Mouse (Mus musculus): ENCODE measurements around the gene Zfp503. TPM values are rescaled to one million over a fixed set of nuclear protein-coding genes. Genes with fewer than 3 reads are reported as not detected.
A peak's percentile ranks its signal among the peaks of the same experiment; 100 is the strongest.

The Zfp503 gene
- polyA plus RNA-seq, 1 experiment = 5.4 TPM

DNA sequence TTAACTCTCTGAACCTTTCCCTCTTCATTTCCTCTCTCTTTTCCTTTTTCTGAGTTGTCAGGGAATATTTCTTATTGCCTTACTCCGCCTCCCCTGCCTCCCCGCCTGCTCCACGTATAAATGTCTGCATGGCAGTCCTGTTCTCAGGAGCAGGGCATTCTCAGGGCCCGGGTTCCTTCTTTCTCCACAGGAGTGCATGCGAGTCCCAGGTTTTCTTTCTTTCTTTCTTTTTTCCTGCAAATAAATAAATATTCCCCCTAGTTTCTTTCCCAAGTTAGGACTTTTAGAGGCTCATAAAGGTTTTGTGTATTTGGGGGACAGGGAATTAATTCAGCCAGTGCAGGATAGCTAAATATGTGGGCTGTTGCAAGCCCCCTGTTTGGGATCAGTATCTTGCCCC, 2.5 kb upstream of the Zfp503 start:
- H3ac ChIP-seq (ENCODE audit: control insufficient read depth, insufficient read length) = no peak overlapping the region
- TF ChIP-seq USF1 (IDR thresholded peaks at IDR 0.05; ENCODE audit: low read depth) = no peak
- TF ChIP-seq MYOG (IDR thresholded peaks at IDR 0.05; ENCODE audit: control insufficient read depth in 1 of 3, insufficient read depth in 1 of 3, insufficient read length in 2 of 3, low read depth in 2 of 3) = no peak
- no peak for TF ChIP-seq MAX (IDR thresholded peaks at IDR 0.05; ENCODE audit: low read depth)
- TF ChIP-seq MYOD1 (IDR thresholded peaks at IDR 0.05; ENCODE audit: control insufficient read depth in 1 of 3, insufficient read length in 2 of 3, low read depth in 2 of 3) = no peak
- no peak for TF ChIP-seq REST (IDR thresholded peaks at IDR 0.05; ENCODE audit: insufficient read depth, insufficient read length)
- TF ChIP-seq TCF12 (IDR thresholded peaks at IDR 0.05; ENCODE audit: insufficient read depth, poor library complexity, severe bottlenecking) = no peak
- TF ChIP-seq CEBPB (IDR thresholded peaks at IDR 0.05; ENCODE audit: insufficient read depth, poor library complexity, severe bottlenecking) = no peak
- TF ChIP-seq E2F4 (IDR thresholded peaks at IDR 0.05; ENCODE audit: insufficient read depth) = no peak
- TF ChIP-seq TCF3 (IDR thresholded peaks at IDR 0.05; ENCODE audit: insufficient read length, low read depth) = no peak
- no peaks in the 10 kb centered on the region for H3K36me3 ChIP-seq (ENCODE audit: control insufficient read depth, insufficient read depth)
- H3K4me3 ChIP-seq = no peak overlapping the region
- H3K79me2 ChIP-seq (ENCODE audit: control insufficient read depth, insufficient read depth) = peaks cover 1% of the 10 kb centered on the region
- H3K27me3 ChIP-seq (ENCODE audit: control insufficient read depth, insufficient read depth, insufficient read length) = no peaks in the 10 kb centered on the region
- H3K4me2 ChIP-seq (ENCODE audit: low read depth) = no peak overlapping the region

DNA sequence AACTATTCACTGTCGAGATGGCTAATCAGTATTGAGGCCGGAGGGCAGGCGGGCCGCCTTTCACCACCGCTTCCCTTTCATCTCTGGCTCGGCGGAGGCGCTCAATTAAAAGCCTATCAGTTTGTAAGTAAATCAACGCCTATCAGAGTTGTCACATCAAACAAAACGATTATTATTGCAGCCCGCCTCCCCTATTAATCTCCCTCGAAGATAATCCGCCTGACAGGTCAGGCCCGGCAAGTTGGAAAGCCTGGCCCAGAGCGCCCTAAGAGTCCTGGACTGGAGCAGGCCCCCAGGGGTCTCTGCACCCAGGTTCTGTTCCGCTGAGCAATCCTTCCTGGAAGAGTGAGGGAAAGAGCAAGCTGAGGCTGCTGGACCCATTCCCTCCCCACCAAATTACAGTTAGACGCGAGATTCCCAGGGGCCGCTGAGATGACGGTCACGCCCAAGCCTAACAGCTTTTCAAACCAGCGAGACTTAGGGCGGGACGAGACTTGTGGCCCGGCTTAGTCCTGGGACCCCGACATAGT, 1.9 kb upstream of the Zfp503 start:
- Histone ChIP-seq H3K4me2 (ENCODE audit: low read depth) (no peak overlapping the region), H3K36me3 (ENCODE audit: control insufficient read depth, insufficient read depth) (no peaks in the 10 kb centered on the region), H3K4me3 (no peak overlapping the region), H3ac (ENCODE audit: control insufficient read depth, insufficient read length) (no peak overlapping the region), H3K79me2 (ENCODE audit: control insufficient read depth, insufficient read depth) (peaks cover 7% of the 10 kb centered on the region), H3K27me3 (ENCODE audit: control insufficient read depth, insufficient read depth, insufficient read length) (no peaks in the 10 kb centered on the region)
- no peak for TF ChIP-seq CEBPB (IDR thresholded peaks at IDR 0.05; ENCODE audit: insufficient read depth, poor library complexity, severe bottlenecking)
- TF ChIP-seq MAX (IDR thresholded peaks at IDR 0.05; ENCODE audit: low read depth) = no peak
- TF ChIP-seq POLR2A (IDR thresholded peaks at IDR 0.05; ENCODE audit: insufficient read length, low read depth) = no peak
- no peak for TF ChIP-seq REST (IDR thresholded peaks at IDR 0.05; ENCODE audit: insufficient read depth, insufficient read length)
- no peak for TF ChIP-seq MYOD1 (IDR thresholded peaks at IDR 0.05; ENCODE audit: control insufficient read depth in 1 of 3, insufficient read length in 2 of 3, low read depth in 2 of 3)

DNA sequence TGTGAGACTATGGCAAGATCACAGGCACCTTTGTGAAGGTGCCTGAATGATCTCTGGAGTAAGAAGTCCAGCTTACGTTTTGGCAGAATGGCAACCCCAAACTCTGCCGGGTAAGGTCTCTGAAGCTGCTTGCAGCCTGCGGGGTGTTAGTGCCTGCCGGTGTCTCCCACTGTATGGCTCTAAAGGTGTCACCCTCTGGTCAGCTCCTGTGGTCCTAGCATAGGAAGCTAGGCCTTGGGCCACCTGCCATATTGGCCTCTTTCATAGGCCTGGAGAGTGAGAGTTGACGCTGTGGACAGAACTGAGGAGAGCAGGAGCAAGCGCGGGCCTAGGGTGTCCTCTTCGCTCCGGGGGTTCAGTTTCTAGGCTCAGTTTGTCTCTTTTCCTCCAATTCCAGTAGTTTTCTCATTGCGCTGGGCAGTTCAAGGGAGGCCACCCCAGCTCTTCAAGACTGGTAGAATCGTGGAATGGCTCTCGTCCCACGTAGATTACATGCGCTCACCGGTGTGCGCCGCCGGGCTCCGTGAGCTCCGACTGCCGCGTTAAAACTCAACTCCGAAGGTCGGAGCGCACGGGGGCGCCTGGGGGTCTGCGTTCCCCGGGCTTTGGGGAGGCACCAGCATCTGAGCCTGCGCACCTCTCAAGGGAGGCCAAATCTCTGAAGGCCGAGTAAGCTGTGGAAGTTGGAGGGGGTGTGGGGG, 1.1 kb upstream of the Zfp503 start:
- Histone ChIP-seq H3K79me2 (ENCODE audit: control insufficient read depth, insufficient read depth) (peaks cover 8% of the 10 kb centered on the region), H3ac (ENCODE audit: control insufficient read depth, insufficient read length) (no peak overlapping the region), H3K27me3 (ENCODE audit: control insufficient read depth, insufficient read depth, insufficient read length) (no peaks in the 10 kb centered on the region), H3K4me3 (no peak overlapping the region), H3K36me3 (ENCODE audit: control insufficient read depth, insufficient read depth) (no peaks in the 10 kb centered on the region), H3K4me2 (ENCODE audit: low read depth) (no peak overlapping the region)
- TF ChIP-seq REST (IDR thresholded peaks at IDR 0.05; ENCODE audit: insufficient read depth, insufficient read length) (no peak), CEBPB (IDR thresholded peaks at IDR 0.05; ENCODE audit: insufficient read depth, poor library complexity, severe bottlenecking) (no peak), USF1 (IDR thresholded peaks at IDR 0.05; ENCODE audit: low read depth) (no peak), POLR2AphosphoS2 (IDR thresholded peaks at IDR 0.05; ENCODE audit: insufficient read length, low read depth) (no peak), SRF (IDR thresholded peaks at IDR 0.05; ENCODE audit: control insufficient read depth, insufficient read length, low read depth) (no peak), TCF12 (IDR thresholded peaks at IDR 0.05; ENCODE audit: insufficient read depth, poor library complexity, severe bottlenecking) (no peak), E2F4 (IDR thresholded peaks at IDR 0.05; ENCODE audit: insufficient read depth) (no peak), POLR2A (IDR thresholded peaks at IDR 0.05; ENCODE audit: insufficient read length, low read depth) (no peak), MYOD1 (IDR thresholded peaks at IDR 0.05; ENCODE audit: control insufficient read depth in 1 of 3, insufficient read length in 2 of 3, low read depth in 2 of 3) (no peak), MYOG (IDR thresholded peaks at IDR 0.05; ENCODE audit: control insufficient read depth in 1 of 3, insufficient read depth in 1 of 3, insufficient read length in 2 of 3, low read depth in 2 of 3) (no peak), TCF3 (IDR thresholded peaks at IDR 0.05; ENCODE audit: insufficient read length, low read depth) (no peak), MAX (IDR thresholded peaks at IDR 0.05; ENCODE audit: low read depth) (no peak)

DNA sequence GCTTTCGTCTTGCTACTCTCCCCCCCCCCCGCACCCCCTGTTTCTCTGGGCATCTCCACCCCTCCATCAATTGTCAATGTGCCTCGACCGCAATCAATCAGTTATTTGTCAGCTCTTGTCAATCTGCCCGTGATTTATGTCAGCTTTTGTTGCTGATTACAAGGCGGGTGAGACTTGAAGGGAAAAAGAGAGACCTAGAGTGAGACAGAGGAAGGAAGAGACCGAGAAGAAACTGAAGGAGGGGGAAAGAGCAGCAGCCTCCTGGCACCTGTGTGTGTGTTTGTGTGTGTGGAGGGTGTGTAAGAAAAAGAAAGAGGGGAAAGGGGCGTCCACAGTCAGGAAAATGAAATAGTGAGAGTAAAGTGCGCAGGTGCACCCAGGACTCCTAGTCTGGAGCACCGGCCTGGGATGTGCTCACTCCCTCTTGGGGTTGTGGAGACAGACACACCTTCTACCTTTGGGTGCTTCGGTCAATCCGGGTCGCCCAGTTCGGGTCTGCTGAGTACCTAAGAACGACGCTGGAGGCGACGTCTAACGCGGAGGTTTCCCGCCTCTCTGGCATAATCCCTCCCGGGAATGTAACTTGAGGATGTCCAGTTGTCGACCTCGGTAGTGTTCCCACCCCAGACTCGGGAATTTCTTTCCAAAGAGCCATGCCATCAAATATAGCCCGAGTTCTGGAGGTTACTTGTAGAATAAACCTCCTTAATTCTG, 667 bp downstream of the Zfp503 start:
- H3K79me2 ChIP-seq (ENCODE audit: control insufficient read depth, insufficient read depth) = peaks cover 8% of the 10 kb centered on the region

More for the DNA sequence above, 667 bp downstream of the Zfp503 start:
- H3K4me3 ChIP-seq = peak overlapping the region; percentile 56
- peak overlapping the region; percentile 79 for H3K4me2 ChIP-seq (ENCODE audit: low read depth)
- no peaks in the 10 kb centered on the region for H3K36me3 ChIP-seq (ENCODE audit: control insufficient read depth, insufficient read depth)
- H3K27me3 ChIP-seq (ENCODE audit: control insufficient read depth, insufficient read depth, insufficient read length) = no peaks in the 10 kb centered on the region
- no peak overlapping the region for H3ac ChIP-seq (ENCODE audit: control insufficient read depth, insufficient read length)
- no peak for TF ChIP-seq REST (IDR thresholded peaks at IDR 0.05; ENCODE audit: insufficient read depth, insufficient read length)
